32 mouse cellular contexts compared by ENCODE assay signal in genomic region chr8:117667349-117668124, GRCm38 (mm10). TPM values are rescaled to one million over a fixed set of nuclear protein-coding genes. Genes with fewer than 3 reads are reported as not detected.
DNase-seq lines count a peak whose midpoint lies in the region; ATAC-seq and TF ChIP-seq lines count a peak whose summit lies in the region.
"Had no signal": no experiment of that assay in that cellular context is flagged by ENCODE, and none has a peak within 500 bp of the region (broad histone marks: within the 10 kb centered on the region; RNA-seq: fewer than 3 reads in every experiment).

No protein-coding gene starts in this region.

- H3K9me3 ChIP-seq in liver, embryonic 12.5 days (replicated peaks) = no peaks in the 10 kb centered on the region
- no peaks in the 10 kb centered on the region for H3K9me3 ChIP-seq in liver, postnatal 0 days (ENCODE audit: low read length)
- H3K9me3 ChIP-seq: embryonic facial prominence, embryonic 12.5 days; embryonic facial prominence, embryonic 15.5 days; forebrain, embryonic 12.5 days; forebrain, embryonic 15.5 days; heart, embryonic 10.5 days; heart, embryonic 13.5 days had no signal

- peak overlapping the region; percentile 74 for H3K9ac ChIP-seq in liver, adult 2 months (ENCODE audit: low read depth, low read length)
- no peak overlapping the region for H3K9ac ChIP-seq in liver, embryonic 12.5 days
- H3K9ac ChIP-seq in liver, postnatal 0 days (replicated peaks) = no peak overlapping the region
- H3K9ac ChIP-seq: embryonic facial prominence, embryonic 12.5 days; embryonic facial prominence, embryonic 15.5 days; forebrain, embryonic 12.5 days; forebrain, embryonic 15.5 days; heart, embryonic 13.5 days; hindbrain, embryonic 14.5 days had no signal

- no peak overlapping the region; the same call in 1 of the 2 replicates for H3K4me3 ChIP-seq in liver, adult 2 months (ENCODE audit: insufficient read depth, low read depth, low read length)
- H3K4me3 ChIP-seq in liver, embryonic 12.5 days = no peak overlapping the region
- no peak overlapping the region for H3K4me3 ChIP-seq in liver, postnatal 0 days (ENCODE audit: low read depth, low read length)
- H3K4me3 ChIP-seq: embryonic facial prominence, embryonic 12.5 days; embryonic facial prominence, embryonic 15.5 days; forebrain, embryonic 12.5 days; forebrain, embryonic 15.5 days; heart, adult 2 months; heart, embryonic 10.5 days; heart, embryonic 13.5 days had no signal

- no peak for TF ChIP-seq POLR2A in liver, adult 2 months (IDR thresholded peaks at IDR 0.05; ENCODE audit: extremely low read depth, insufficient read depth, low read length)

- peaks cover 34% of the 10 kb centered on the region for H3K4me1 ChIP-seq in liver, adult 2 months (ENCODE audit: control insufficient read depth, insufficient read depth, low read length)
- H3K4me1 ChIP-seq in liver, embryonic 12.5 days = no peaks in the 10 kb centered on the region
- H3K4me1 ChIP-seq in liver, postnatal 0 days (ENCODE audit: insufficient read depth) = peaks cover 8% of the 10 kb centered on the region; the same call in 1 of the 2 replicates
- H3K4me1 ChIP-seq: forebrain, embryonic 15.5 days; heart, embryonic 10.5 days; heart, embryonic 13.5 days had no signal

- H3K27me3 ChIP-seq in liver, adult 2 months (ENCODE audit: control insufficient read depth, insufficient read depth, low read length) = no peaks in the 10 kb centered on the region
- peaks cover 15% of the 10 kb centered on the region; the same call in 1 of the 2 replicates for H3K27me3 ChIP-seq in liver, embryonic 12.5 days (replicated peaks)
- H3K27me3 ChIP-seq in liver, postnatal 0 days (ENCODE audit: insufficient read depth, low read length) = no peaks in the 10 kb centered on the region
- H3K27me3 ChIP-seq: CH12.LX; embryonic facial prominence, embryonic 12.5 days; embryonic facial prominence, embryonic 15.5 days; forebrain, embryonic 12.5 days; forebrain, embryonic 15.5 days; Patski had no signal

- no peak overlapping the region for H3K4me2 ChIP-seq in liver, embryonic 12.5 days
- H3K4me2 ChIP-seq in liver, postnatal 0 days (ENCODE audit: low read depth, low read length) = no peak overlapping the region
- H3K4me2 ChIP-seq: embryonic facial prominence, embryonic 12.5 days; embryonic facial prominence, embryonic 15.5 days; forebrain, embryonic 12.5 days; forebrain, embryonic 15.5 days; heart, embryonic 13.5 days; hindbrain, embryonic 14.5 days had no signal

- TF ChIP-seq EP300 in liver, postnatal 0 days (IDR thresholded peaks at IDR 0.05; ENCODE audit: low read depth) = peak; percentile 62; the same call in 1 of the 2 replicates

- TF ChIP-seq CTCF in liver, adult 2 months (IDR thresholded peaks at IDR 0.05; ENCODE audit: low read depth, low read length) = 0 out of 2 replicates have a peak, but pooled peaks have one; percentile 13
- no peak for TF ChIP-seq CTCF in liver, postnatal 0 days (IDR thresholded peaks at IDR 0.05; ENCODE audit: low read depth)

- peak overlapping the region; percentile 94 for H3K27ac ChIP-seq in liver, adult 2 months (replicated peaks; ENCODE audit: insufficient read depth, low read depth, low read length)
- no peak overlapping the region for H3K27ac ChIP-seq in liver, embryonic 12.5 days
- peak overlapping the region; percentile 57; the same call in 1 of the 2 replicates for H3K27ac ChIP-seq in liver, postnatal 0 days (ENCODE audit: low read depth)
- H3K27ac ChIP-seq: embryonic facial prominence, embryonic 12.5 days; embryonic facial prominence, embryonic 15.5 days; forebrain, embryonic 12.5 days; forebrain, embryonic 15.5 days; heart, adult 2 months; heart, embryonic 10.5 days; heart, embryonic 13.5 days; hindbrain, embryonic 14.5 days; hindbrain, postnatal 0 days had no signal

- 25% methylated on average over 13 of the region's 13 CpGs for WGBS in liver, adult 2 months
- WGBS in liver, embryonic 12.5 days (ENCODE audit: insufficient replicate concordance) = 61% methylated on average over 13 of the region's 13 CpGs
- 58% methylated on average over 13 of the region's 13 CpGs for WGBS in liver, postnatal 0 days (ENCODE audit: insufficient replicate concordance)

- peak; percentile 87 for DNase-seq in liver, adult 2 months (ENCODE audit: extremely low read depth, low read depth, low spot score)
- DNase-seq in urinary bladder, postnatal 14 days (ENCODE audit: low spot score) = peak; percentile 20
- DNase-seq in urinary bladder, adult 2 months (ENCODE audit: low spot score) = no peak
- peak; percentile 85 for DNase-seq in gonadal fat pad, adult 2 months (ENCODE audit: low read depth)
- DNase-seq in liver, postnatal 0 days = peak; percentile 27
- no peak for DNase-seq in cerebellum, adult 9-11 months
- DNase-seq in spleen, postnatal 10 days (ENCODE audit: low spot score in 2 of 2) = no peak
- DNase-seq: adrenal gland, postnatal 14 days; B cell, adult 2 months; cerebellum, adult 11 months; cerebellum, adult 2 months; cerebellum, postnatal 14 days; gastrocnemius, postnatal 25 days; heart, adult 2 months; heart, postnatal 14 days; heart, postnatal 4 days had no signal

- peaks cover 19% of the 10 kb centered on the region for H3K36me3 ChIP-seq in liver, adult 2 months (ENCODE audit: control insufficient read depth, insufficient read depth, low read length)
- no peaks in the 10 kb centered on the region for H3K36me3 ChIP-seq in liver, embryonic 12.5 days
- H3K36me3 ChIP-seq in liver, postnatal 0 days (replicated peaks; ENCODE audit: insufficient read depth, low read length) = peaks cover 5% of the 10 kb centered on the region; the same call in 1 of the 2 replicates
- H3K36me3 ChIP-seq: embryonic facial prominence, embryonic 12.5 days; embryonic facial prominence, embryonic 15.5 days; forebrain, embryonic 12.5 days; forebrain, embryonic 15.5 days; G1E; heart, embryonic 10.5 days; heart, embryonic 13.5 days had no signal

- no peak for ATAC-seq in liver, embryonic 12.5 days
- peak; percentile 89 for ATAC-seq in liver, postnatal 0 days
- ATAC-seq: forebrain, embryonic 15.5 days; hindbrain, postnatal 0 days; Patski had no signal

- peaks cover 10% of the 10 kb centered on the region; the same call in 1 of the 2 replicates for H3K79me2 ChIP-seq in liver, adult 2 months (ENCODE audit: control insufficient read depth, insufficient read depth, low read length)

RNA-seq across cellular contexts. Expression of gene Sdr42e1, which starts 6.0 kb away (rescaled TPM):
- 56.5 and 77.6 TPM in 2 replicates for total RNA-seq in liver, adult 2 months (2014; rRNA removed)
- 124 and 131 TPM in 2 replicates for polyA plus RNA-seq in liver, adult 2 months (2012; rRNA removed)
- 0.91 and 1.4 TPM in 2 replicates for polyA plus RNA-seq in liver, embryonic 12.5 days (2016; fragmentation: Nextera tagmentation; extraction: Ambion mirVana)
- polyA plus RNA-seq in urinary bladder, adult 2 months (2012; rRNA removed) = 58.3 and 71.6 TPM in 2 replicates
- polyA plus RNA-seq in gonadal fat pad, adult 2 months (2012; rRNA removed) = 30.7 and 44.1 TPM in 2 replicates
- polyA plus RNA-seq in liver, postnatal 0 days (2015; fragmentation: Nextera tagmentation; extraction: Ambion mirVana) = 12.6 and 12.8 TPM in 2 replicates
- polyA plus RNA-seq: G1E had no signal

RNA-seq across cellular contexts. Expression of gene Hsd17b2, which starts 34.2 kb away (rescaled TPM):
- total RNA-seq in liver, adult 2 months (2014; rRNA removed) = 228 and 380 TPM in 2 replicates
- polyA plus RNA-seq in liver, adult 2 months (2012; rRNA removed) = 234 and 259 TPM in 2 replicates
- polyA plus RNA-seq in liver, embryonic 12.5 days (2016; fragmentation: Nextera tagmentation; extraction: Ambion mirVana) = 20.9 and 23.6 TPM in 2 replicates
- polyA plus RNA-seq in urinary bladder, adult 2 months (2012; rRNA removed) = 27.4 and 41.2 TPM in 2 replicates
- 0.31 and 0.51 TPM in 2 replicates for polyA plus RNA-seq in gonadal fat pad, adult 2 months (2012; rRNA removed)
- 189 and 204 TPM in 2 replicates for polyA plus RNA-seq in liver, postnatal 0 days (2015; fragmentation: Nextera tagmentation; extraction: Ambion mirVana)
- total RNA-seq: adrenal gland, adult 18-20 months; CH12.LX; gastrocnemius, adult 8-10 months; gastrocnemius, postnatal 25 days; granulocyte monocyte progenitor cell, adult 5-6 weeks; heart, adult 2 months; heart, postnatal 14 days; heart, postnatal 4 days; hindbrain, postnatal 0 days had no signal
- polyA plus RNA-seq: embryonic facial prominence, embryonic 12.5 days; forebrain, embryonic 12.5 days; forebrain, embryonic 15.5 days; G1E; heart, adult 2 months; hindbrain, embryonic 11.5 days had no signal

Comparison
In these comparisons a context has a peak if more than half of its experiments do, and no peak if none do; other contexts are left out.
1. DNase-seq: peak in liver, adult 2 months (single experiment), urinary bladder, postnatal 14 days (single experiment), gonadal fat pad, adult 2 months (single experiment) and liver, postnatal 0 days (single experiment); none in urinary bladder, adult 2 months (single experiment), cerebellum, adult 9-11 months (single experiment) and spleen, postnatal 10 days (0 of 2).
2. RNA of gene Hsd17b2, which starts 34.2 kb away (polyA plus RNA-seq): 234 to 259 TPM in liver, adult 2 months, 189 to 204 TPM in liver, postnatal 0 days, 27.4 to 41.2 TPM in urinary bladder, adult 2 months and 20.9 to 23.6 TPM in liver, embryonic 12.5 days; 0.31 to 0.51 TPM in gonadal fat pad, adult 2 months; every median in the first group is over 10 times any median in the second.